Mouse (Mus musculus): Measurements from ENCODE around the gene Uts2.

- no peak for TF ChIP-seq CTCF (conservative IDR thresholded peaks at IDR 0.05 in 1 of 2, IDR thresholded peaks at IDR 0.05 in 1 of 2; ENCODE audit: low read depth in 2 of 2, low read length in 2 of 2)
- no peak for TF ChIP-seq MAX (IDR thresholded peaks at IDR 0.05; ENCODE audit: low read length)
- TF ChIP-seq TCF12 (IDR thresholded peaks at IDR 0.05; ENCODE audit: low read depth, low read length): no peak
- TF ChIP-seq EP300 (IDR thresholded peaks at IDR 0.05; ENCODE audit: low read length): no peak
- TF ChIP-seq JUND (conservative IDR thresholded peaks at IDR 0.05; ENCODE audit: low read depth, low read length): no peak
- no peak for TF ChIP-seq POLR2A (IDR thresholded peaks at IDR 0.05; ENCODE audit: low read depth, low read length)
- no peak for TF ChIP-seq RAD21 (IDR thresholded peaks at IDR 0.05; ENCODE audit: low read depth, low read length)
- TF ChIP-seq MXI1 (IDR thresholded peaks at IDR 0.05; ENCODE audit: low read depth, low read length): no peak
Measured at GRCm38 (mm10) chr4:150998626-150999025, 1.7 kb downstream of the Uts2 start.

Data from CH12.LX (cell line).